Mouse (Mus musculus): ENCODE measurements around the gene Gzmn.

DNA sequence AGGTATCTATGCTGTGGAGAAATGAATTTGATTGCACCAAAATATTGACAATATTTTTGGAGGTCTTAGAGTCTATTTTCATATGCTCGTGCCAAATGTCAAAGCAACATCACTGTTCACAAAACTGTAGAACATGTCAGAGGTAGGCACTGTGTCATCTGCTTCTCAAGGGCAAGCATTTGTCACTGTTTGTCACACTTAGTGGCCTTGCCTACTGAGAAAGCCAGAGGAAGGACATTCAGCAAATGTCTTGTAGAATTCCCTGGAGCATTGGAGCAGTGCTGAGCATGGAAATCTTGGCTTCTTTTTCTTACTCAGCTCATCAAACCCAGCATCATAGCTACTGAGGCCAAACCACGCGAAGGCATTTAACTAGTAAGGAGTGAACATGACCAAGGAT is 50.9 kb downstream of the Gzmn start:
- TF ChIP-seq POLR2A (IDR thresholded peaks at IDR 0.05; ENCODE audit: borderline replicate concordance, control insufficient read depth, low read depth, low read length): no peak
- TF ChIP-seq CTCF (IDR thresholded peaks at IDR 0.05; ENCODE audit: control insufficient read depth, insufficient read depth, low read length): no peak
